Mouse (Mus musculus): ENCODE results near the gene Med13. TPM values are rescaled to one million over a fixed set of nuclear protein-coding genes. Genes with fewer than 3 reads are reported as not detected.

Med13 gene
- polyA plus RNA-seq, 1 experiment from 2014 or later: 14.9 TPM

GRCm38 (mm10) chr11:86285729-86286128 is 71.7 kb downstream of the Med13 start:
- no peaks in the 10 kb centered on the region for H3K9me3 ChIP-seq (ENCODE audit: control insufficient read depth, low read length)
- WGBS: 97% methylated on average over 8 of the region's 8 CpGs
- no peaks in the 10 kb centered on the region for H3K4me1 ChIP-seq (ENCODE audit: control insufficient read depth, insufficient read depth, low read length)
- ATAC-seq (ENCODE audit: low FRiP score, low TSS enrichment): no peak
- H3K9ac ChIP-seq (ENCODE audit: low read depth, low read length): no peak overlapping the region
- no peak overlapping the region for H3K4me2 ChIP-seq (replicated peaks; ENCODE audit: low read depth, low read length)
- H3K4me3 ChIP-seq (ENCODE audit: low read length): no peak overlapping the region
- H3K27ac ChIP-seq (ENCODE audit: low read depth, low read length): no peak overlapping the region
- H3K27me3 ChIP-seq (ENCODE audit: control insufficient read depth, insufficient read depth, low read length): no peaks in the 10 kb centered on the region
- H3K36me3 ChIP-seq (ENCODE audit: control insufficient read depth, insufficient read depth, low read length): peaks cover 79% of the 10 kb centered on the region

- Histone ChIP-seq H3K9ac (ENCODE audit: low read depth, low read length) (no peak overlapping the region), H3K27me3 (ENCODE audit: control insufficient read depth, insufficient read depth, low read length) (no peaks in the 10 kb centered on the region), H3K4me3 (ENCODE audit: low read length) (no peak overlapping the region), H3K27ac (ENCODE audit: low read depth, low read length) (no peak overlapping the region), H3K9me3 (ENCODE audit: control insufficient read depth, low read length) (no peaks in the 10 kb centered on the region), H3K36me3 (ENCODE audit: control insufficient read depth, insufficient read depth, low read length) (peaks cover 85% of the 10 kb centered on the region), H3K4me2 (replicated peaks; ENCODE audit: low read depth, low read length) (no peak overlapping the region), H3K4me1 (ENCODE audit: control insufficient read depth, insufficient read depth, low read length) (no peaks in the 10 kb centered on the region)
- no peak for ATAC-seq (ENCODE audit: low FRiP score, low TSS enrichment)
- WGBS: 96% methylated on average over 6 of the region's 6 CpGs
Measured at GRCm38 (mm10) chr11:86278442-86279102, 78.8 kb downstream of the Med13 start.

DNA sequence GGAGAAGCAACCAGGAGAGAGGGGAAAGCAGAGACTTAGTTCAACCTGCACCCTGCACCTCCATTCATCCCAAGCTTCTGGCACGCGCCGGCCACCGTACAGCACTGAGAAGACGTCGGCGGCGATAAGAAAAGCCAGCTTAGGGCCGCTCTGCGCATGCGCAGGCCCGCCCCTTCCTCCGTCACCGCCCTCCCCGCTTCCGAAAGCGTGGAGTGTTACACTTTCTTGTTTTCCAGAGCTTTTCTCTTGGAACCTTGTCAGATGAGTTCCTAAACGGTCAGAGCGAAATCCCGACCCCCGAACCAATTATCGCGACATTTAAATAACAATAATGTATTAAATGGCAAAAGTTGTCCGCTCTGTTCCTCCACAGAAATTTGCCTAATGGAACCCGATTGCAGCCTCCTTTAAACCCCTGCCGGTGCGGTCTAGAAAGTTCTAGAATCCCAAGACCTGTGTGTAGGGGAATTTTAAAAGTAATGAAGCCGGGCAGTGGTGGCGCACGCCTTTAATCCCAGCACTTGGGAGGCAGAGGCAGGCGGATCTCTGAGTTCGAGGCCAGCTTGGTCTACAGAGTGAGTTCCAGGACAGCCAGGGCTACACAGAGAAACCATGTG is 99.8 kb downstream of the Med13 start, which contains the start of gene Ints2:
TSS of gene Ints2 (minus strand) at position 116 of the 617 bp plus-strand sequence.
- Histone ChIP-seq H3K4me3 (ENCODE audit: low read length) (peak within 1 kb of the TSS; percentile 79), H3K27ac (ENCODE audit: low read depth, low read length) (peak within 1 kb of the TSS; percentile 65; the same call in 1 of the 2 replicates), H3K9ac (ENCODE audit: low read depth, low read length) (peak within 1 kb of the TSS; percentile 86), H3K9me3 (ENCODE audit: control insufficient read depth, low read length) (no peaks in the 10 kb centered on the region), H3K4me1 (ENCODE audit: control insufficient read depth, insufficient read depth, low read length) (peaks cover 8% of the 10 kb centered on the region; the same call in 1 of the 2 replicates), H3K4me2 (replicated peaks; ENCODE audit: low read depth, low read length) (peak within 1 kb of the TSS; percentile 59), H3K27me3 (ENCODE audit: control insufficient read depth, insufficient read depth, low read length) (no peaks in the 10 kb centered on the region), H3K36me3 (ENCODE audit: control insufficient read depth, insufficient read depth, low read length) (peaks cover 7% of the 10 kb centered on the region)
- 7% methylated on average over 32 of the region's 32 CpGs for WGBS
- peak; percentile 94 for ATAC-seq (ENCODE audit: low FRiP score, low TSS enrichment)

GRCm38 (mm10) chr11:86257054-86257453 is 100.3 kb downstream of the Med13 start:
- ATAC-seq (ENCODE audit: low FRiP score, low TSS enrichment): no peak
- peak overlapping the region; percentile 59 for H3K4me2 ChIP-seq (replicated peaks; ENCODE audit: low read depth, low read length)
- peak overlapping the region; percentile 65; the same call in 1 of the 2 replicates for H3K27ac ChIP-seq (ENCODE audit: low read depth, low read length)
- peaks cover 12% of the 10 kb centered on the region for H3K36me3 ChIP-seq (ENCODE audit: control insufficient read depth, insufficient read depth, low read length)
- H3K4me1 ChIP-seq (ENCODE audit: control insufficient read depth, insufficient read depth, low read length): peaks cover 8% of the 10 kb centered on the region; the same call in 1 of the 2 replicates
- under 1% methylated on average over 22 of the region's 22 CpGs for WGBS
- H3K9me3 ChIP-seq (ENCODE audit: control insufficient read depth, low read length): no peaks in the 10 kb centered on the region
- H3K27me3 ChIP-seq (ENCODE audit: control insufficient read depth, insufficient read depth, low read length): no peaks in the 10 kb centered on the region
- H3K4me3 ChIP-seq (ENCODE audit: low read length): peak overlapping the region; percentile 79
- peak overlapping the region; percentile 86 for H3K9ac ChIP-seq (ENCODE audit: low read depth, low read length)

DNA sequence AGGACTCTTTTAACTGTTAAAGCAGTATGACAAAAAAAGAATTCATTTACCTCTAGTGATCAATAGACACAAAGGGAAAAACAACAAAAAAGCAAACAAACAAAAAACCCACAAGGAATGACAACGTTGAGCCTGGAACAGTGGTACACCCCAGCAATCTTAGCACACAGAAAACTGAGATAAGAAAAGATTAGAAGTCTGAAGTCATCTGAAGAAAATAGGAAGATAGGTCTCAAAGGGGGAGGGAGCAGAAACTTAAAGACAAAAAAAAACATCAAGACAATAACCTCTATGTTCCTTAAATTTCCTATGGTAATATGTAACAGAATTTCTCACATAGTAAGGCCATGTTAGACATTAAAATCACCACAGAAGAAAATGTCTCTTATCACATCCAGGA is 104.1 kb downstream of the Med13 start:
- Histone ChIP-seq H3K4me3 (ENCODE audit: low read length) (no peak overlapping the region), H3K4me2 (replicated peaks; ENCODE audit: low read depth, low read length) (no peak overlapping the region), H3K4me1 (ENCODE audit: control insufficient read depth, insufficient read depth, low read length) (peaks cover 8% of the 10 kb centered on the region; the same call in 1 of the 2 replicates), H3K9ac (ENCODE audit: low read depth, low read length) (no peak overlapping the region), H3K36me3 (ENCODE audit: control insufficient read depth, insufficient read depth, low read length) (peaks cover 38% of the 10 kb centered on the region), H3K27ac (ENCODE audit: low read depth, low read length) (no peak overlapping the region), H3K9me3 (ENCODE audit: control insufficient read depth, low read length) (no peaks in the 10 kb centered on the region), H3K27me3 (ENCODE audit: control insufficient read depth, insufficient read depth, low read length) (no peaks in the 10 kb centered on the region)
- no peak for ATAC-seq (ENCODE audit: low FRiP score, low TSS enrichment)
- 87% methylated on average over 1 of the region's 1 CpGs for WGBS

DNA sequence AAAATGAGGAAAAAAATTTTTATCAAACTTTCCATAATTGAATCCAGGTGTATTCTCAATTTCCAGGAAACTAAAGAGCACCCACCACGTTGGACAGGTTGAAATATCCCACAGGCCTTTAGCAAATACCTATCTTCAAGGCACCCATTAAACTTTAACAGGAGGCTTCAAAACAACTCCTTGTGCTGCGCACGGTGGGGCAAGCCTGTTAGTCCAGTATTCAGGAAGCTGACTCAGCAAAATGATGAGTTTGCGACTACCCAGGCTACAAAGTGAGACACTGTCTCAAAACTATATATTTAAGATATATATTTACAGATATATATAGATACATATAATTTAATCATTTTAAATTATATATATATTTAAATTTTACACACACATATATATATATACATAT is 125.0 kb downstream of the Med13 start:
- no peak overlapping the region for H3K27ac ChIP-seq (ENCODE audit: low read depth, low read length)

GRCm38 (mm10) chr11:86231781-86232350 is 125.5 kb downstream of the Med13 start:
- no peak overlapping the region for H3K27ac ChIP-seq (ENCODE audit: low read depth, low read length)
- H3K9ac ChIP-seq (ENCODE audit: low read depth, low read length): no peak overlapping the region
- H3K27me3 ChIP-seq (ENCODE audit: control insufficient read depth, insufficient read depth, low read length): no peaks in the 10 kb centered on the region
- H3K4me3 ChIP-seq (ENCODE audit: low read length): no peak overlapping the region
- no peak for ATAC-seq (ENCODE audit: low FRiP score, low TSS enrichment)
- H3K4me2 ChIP-seq (replicated peaks; ENCODE audit: low read depth, low read length): no peak overlapping the region
- no peaks in the 10 kb centered on the region for H3K9me3 ChIP-seq (ENCODE audit: control insufficient read depth, low read length)
- H3K4me1 ChIP-seq (ENCODE audit: control insufficient read depth, insufficient read depth, low read length): no peaks in the 10 kb centered on the region
- H3K36me3 ChIP-seq (ENCODE audit: control insufficient read depth, insufficient read depth, low read length): peaks cover 57% of the 10 kb centered on the region
- 86% methylated on average over 13 of the region's 13 CpGs for WGBS

More for the DNA sequence above, 125.0 kb downstream of the Med13 start:
- H3K27me3 ChIP-seq (ENCODE audit: control insufficient read depth, insufficient read depth, low read length): no peaks in the 10 kb centered on the region
- ATAC-seq (ENCODE audit: low FRiP score, low TSS enrichment): no peak
- H3K4me1 ChIP-seq (ENCODE audit: control insufficient read depth, insufficient read depth, low read length): no peaks in the 10 kb centered on the region
- H3K4me3 ChIP-seq (ENCODE audit: low read length): no peak overlapping the region
- no peak overlapping the region for H3K9ac ChIP-seq (ENCODE audit: low read depth, low read length)
- H3K9me3 ChIP-seq (ENCODE audit: control insufficient read depth, low read length): no peaks in the 10 kb centered on the region
- WGBS: 63% methylated on average over 4 of the region's 4 CpGs
- H3K4me2 ChIP-seq (replicated peaks; ENCODE audit: low read depth, low read length): no peak overlapping the region
- peaks cover 58% of the 10 kb centered on the region for H3K36me3 ChIP-seq (ENCODE audit: control insufficient read depth, insufficient read depth, low read length)

DNA sequence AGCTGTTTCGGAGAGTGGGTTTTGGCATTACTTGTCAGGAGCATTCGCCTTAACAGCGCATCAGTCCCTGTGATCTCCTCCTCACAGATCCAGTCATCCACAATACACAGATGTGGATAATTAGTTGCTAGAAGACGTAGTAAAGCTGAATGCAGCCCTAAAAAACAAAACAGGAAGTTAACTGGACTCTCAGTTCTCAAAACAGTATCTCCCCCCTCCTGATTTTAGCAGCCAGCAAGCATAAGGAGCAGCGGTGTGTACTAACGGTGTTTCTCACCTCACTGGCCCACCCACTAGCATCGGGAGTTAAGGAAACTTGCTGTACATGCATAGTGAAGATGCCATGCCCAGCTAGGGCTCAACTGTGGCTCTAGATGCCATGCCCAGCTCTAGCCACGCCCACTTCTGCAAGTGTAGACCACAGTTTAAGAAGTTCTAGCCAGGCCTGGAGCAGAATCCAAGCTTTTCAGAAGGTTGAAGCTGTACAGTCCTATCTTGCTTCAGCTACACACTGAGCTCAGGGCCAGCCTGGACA is 130.7 kb downstream of the Med13 start:
- H3K36me3 ChIP-seq (ENCODE audit: control insufficient read depth, insufficient read depth, low read length): peaks cover 72% of the 10 kb centered on the region

DNA sequence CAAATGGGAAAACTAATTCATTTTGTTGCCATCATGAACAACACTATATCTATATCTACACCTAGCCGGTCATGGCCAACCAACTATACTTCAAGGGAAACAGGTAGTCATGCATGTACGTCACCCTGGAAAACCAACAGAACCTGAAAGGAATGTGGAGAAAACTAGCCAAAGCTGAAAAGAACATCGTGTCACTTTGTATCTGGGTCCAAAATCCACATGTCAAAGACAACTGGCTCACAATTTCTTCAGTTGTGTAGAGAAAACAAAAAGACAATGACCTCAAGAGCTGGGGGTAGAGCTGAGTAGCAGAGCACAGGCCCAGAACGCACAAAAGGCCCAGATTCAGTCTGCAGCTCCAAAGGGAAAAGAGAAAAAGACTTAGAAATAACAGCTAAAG is 131.6 kb downstream of the Med13 start:
- Histone ChIP-seq H3K9me3 (ENCODE audit: control insufficient read depth, low read length) (no peaks in the 10 kb centered on the region), H3K36me3 (ENCODE audit: control insufficient read depth, insufficient read depth, low read length) (peaks cover 68% of the 10 kb centered on the region), H3K27ac (ENCODE audit: low read depth, low read length) (no peak overlapping the region), H3K4me3 (ENCODE audit: low read length) (no peak overlapping the region), H3K4me1 (ENCODE audit: control insufficient read depth, insufficient read depth, low read length) (no peaks in the 10 kb centered on the region), H3K4me2 (replicated peaks; ENCODE audit: low read depth, low read length) (no peak overlapping the region), H3K9ac (ENCODE audit: low read depth, low read length) (no peak overlapping the region), H3K27me3 (ENCODE audit: control insufficient read depth, insufficient read depth, low read length) (no peaks in the 10 kb centered on the region)
- WGBS: 86% methylated on average over 4 of the region's 4 CpGs
- ATAC-seq (ENCODE audit: low FRiP score, low TSS enrichment): no peak

More for the DNA sequence above, 130.7 kb downstream of the Med13 start:
- H3K9me3 ChIP-seq (ENCODE audit: control insufficient read depth, low read length): no peaks in the 10 kb centered on the region
- WGBS: 88% methylated on average over 8 of the region's 8 CpGs
- ATAC-seq (ENCODE audit: low FRiP score, low TSS enrichment): no peak
- no peaks in the 10 kb centered on the region for H3K4me1 ChIP-seq (ENCODE audit: control insufficient read depth, insufficient read depth, low read length)
- no peak overlapping the region for H3K27ac ChIP-seq (ENCODE audit: low read depth, low read length)
- H3K27me3 ChIP-seq (ENCODE audit: control insufficient read depth, insufficient read depth, low read length): no peaks in the 10 kb centered on the region
- no peak overlapping the region for H3K9ac ChIP-seq (ENCODE audit: low read depth, low read length)
- H3K4me2 ChIP-seq (replicated peaks; ENCODE audit: low read depth, low read length): no peak overlapping the region
- no peak overlapping the region for H3K4me3 ChIP-seq (ENCODE audit: low read length)
